Mouse (Mus musculus): ENCODE data around the gene Cdx2.

Gene Cdx2

DNA sequence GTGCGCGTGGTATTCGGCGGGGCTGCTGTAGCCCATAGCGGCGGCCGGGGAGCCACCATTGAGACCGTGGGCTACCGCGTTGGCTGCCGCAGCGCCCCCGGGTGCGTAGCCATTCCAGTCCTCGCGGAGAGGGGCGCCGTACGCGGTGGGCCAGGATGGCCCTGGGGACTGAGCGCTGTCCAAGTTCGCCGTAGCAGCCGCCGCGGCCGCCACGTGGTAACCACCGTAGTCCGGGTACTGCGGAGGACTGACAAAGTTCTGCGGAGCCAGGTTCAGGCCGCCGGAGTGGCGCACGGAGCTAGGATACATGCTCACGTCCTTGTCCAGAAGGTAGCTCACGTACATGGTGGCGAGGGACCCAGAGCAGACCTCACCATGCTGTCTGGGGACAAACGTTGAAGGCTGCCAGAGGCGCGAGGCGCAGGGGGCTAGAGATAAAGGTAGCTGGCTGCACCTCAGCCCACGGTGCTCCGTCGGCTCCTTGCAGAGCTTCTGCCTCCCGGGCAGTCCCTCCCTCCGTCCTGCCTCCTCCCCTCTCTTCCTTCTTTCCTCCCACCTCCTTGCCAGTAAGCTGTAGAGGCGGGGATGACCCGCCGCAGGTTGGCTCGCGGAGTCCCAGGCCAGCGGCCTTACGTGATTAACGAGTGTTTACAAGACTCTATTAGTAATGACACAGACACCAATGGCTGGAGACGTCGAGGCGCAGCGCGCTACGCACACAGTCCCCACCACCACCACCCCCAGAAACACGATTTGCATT lies at the start of gene Cdx2:
TSS of gene Cdx2 (minus strand) at position 633 of the 760 bp plus-strand sequence.
- WGBS: 1% methylated on average over 63 of the region's 63 CpGs

GRCm38 (mm10) chr5:147356260-147357055 lies 49.4 kb upstream of the Cdx2 start:
- WGBS: 89% methylated on average over 13 of the region's 13 CpGs

GRCm38 (mm10) chr5:147355788-147356187 lies 48.7 kb upstream of the Cdx2 start:
- 83% methylated on average over 3 of the region's 3 CpGs for WGBS

GRCm38 (mm10) chr5:147354985-147355384 lies 47.9 kb upstream of the Cdx2 start:
- WGBS: 83% methylated on average over 8 of the region's 8 CpGs

GRCm38 (mm10) chr5:147354161-147354780 lies 47.2 kb upstream of the Cdx2 start:
- 52% methylated on average over 17 of the region's 17 CpGs for WGBS

DNA sequence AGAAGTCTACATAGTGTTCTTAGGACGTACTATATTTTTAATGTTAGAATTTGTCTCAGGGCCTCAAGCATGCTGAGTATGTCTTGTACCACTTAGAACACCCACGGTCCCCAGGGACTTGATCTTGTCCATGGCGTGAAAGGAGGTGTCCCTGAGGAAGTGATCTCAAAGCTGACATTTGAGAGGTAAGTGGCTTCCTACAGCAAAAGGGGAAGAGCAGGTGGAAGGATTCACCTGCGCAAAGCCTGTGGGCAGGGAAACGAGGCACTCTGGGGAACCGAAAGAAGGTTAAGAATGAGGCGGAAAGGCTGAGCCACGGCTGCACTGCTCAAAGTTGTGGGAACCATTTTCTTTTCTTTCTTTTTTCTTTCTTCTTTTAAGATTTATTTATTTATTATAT lies 44.9 kb upstream of the Cdx2 start:
- WGBS: 92% methylated on average over 8 of the region's 8 CpGs

GRCm38 (mm10) chr5:147345981-147346380 lies 38.9 kb upstream of the Cdx2 start:
- WGBS: 76% methylated on average over 1 of the region's 1 CpGs

GRCm38 (mm10) chr5:147343904-147344303 lies 36.8 kb upstream of the Cdx2 start:
- 93% methylated on average over 10 of the region's 10 CpGs for WGBS

DNA sequence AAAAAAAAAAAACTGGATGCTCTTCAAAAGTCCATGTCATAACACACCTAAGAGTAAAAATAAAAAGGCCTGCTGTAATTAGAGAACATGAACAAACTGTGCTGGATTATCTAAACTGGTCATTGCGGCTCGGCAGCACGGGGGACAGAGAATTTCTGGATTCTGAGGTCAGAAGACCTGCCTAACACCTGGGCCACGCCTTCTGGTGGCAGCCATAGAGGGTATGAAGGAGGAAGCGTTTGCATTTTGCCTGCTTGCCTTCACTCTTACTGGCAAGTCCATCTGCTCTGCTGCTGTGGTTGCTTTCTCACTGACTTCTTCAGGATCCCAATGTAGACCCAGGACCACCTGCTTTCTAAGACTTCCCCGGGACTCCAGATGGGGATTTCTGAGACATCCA lies 35.8 kb upstream of the Cdx2 start:
- 92% methylated on average over 6 of the region's 6 CpGs for WGBS

DNA sequence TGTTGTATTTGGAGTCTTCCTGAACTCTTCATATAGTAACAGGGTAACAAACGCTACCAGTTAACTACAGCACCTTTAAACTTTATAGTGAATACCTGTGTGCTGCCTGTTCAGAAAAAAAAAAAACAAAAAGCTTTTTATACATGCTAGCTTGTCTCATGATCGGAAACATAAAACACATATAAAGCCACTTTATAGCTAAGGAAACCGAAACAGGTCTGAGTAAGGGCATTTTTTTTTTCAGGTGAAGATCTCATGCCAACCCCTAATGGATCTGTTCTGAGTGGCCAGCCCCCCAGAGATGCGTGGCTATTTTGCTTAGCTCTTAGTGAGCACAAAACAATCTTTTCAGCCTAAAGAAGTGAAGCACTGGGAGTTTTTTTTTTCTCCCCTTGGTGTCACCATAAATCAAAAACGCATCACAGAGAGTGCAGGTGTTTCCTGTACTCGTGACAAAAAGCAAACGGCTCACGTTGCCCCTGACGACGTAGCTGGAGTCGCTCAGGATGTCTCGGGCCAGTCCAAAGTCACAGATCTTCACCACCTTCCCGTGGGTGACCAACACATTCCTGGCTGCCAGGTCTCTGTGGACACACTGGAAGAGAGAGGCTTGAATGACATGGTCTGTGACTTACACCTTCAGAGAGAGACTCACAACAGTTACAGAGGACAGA lies 33.8 kb upstream of the Cdx2 start:
- WGBS: 77% methylated on average over 13 of the region's 13 CpGs

DNA sequence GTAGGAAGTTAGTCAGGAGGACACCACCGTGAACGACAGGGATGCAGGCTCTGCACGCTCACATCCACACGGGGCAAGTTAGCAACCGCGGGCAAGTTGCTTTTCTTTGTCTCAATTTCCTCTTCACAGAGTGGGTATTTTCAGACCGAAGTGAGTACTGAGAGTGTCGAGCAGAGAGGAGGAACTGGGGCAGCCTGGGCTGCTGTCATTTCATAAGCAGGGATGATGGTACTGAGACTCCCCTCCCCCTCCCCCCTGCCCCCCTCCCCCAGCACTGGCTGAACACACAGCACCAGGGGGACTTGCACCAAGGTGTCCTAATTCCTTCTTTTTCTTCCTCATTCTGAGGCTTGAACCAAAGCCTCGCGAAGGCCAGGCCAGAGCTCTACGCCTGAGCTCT lies 32.5 kb upstream of the Cdx2 start:
- WGBS: 79% methylated on average over 11 of the region's 11 CpGs

DNA sequence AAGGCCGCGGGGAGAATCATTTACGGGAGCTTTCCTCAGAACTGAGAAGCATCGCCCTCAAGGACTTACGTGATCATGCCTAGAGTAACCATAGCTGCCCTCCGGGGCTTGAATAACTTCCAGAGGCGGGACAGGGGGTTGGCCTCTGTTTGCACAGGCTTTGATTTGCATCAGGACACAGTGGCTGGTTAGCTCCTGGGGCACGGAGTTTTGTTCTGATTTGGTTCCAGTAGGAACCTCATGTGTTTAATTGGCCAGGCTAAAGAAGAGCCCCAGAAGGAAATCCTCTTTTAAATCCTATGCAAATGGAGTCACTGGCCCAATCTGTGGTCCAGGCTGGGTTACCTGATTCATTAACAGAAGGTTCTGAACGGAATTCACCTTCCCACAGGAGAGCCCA lies 31.9 kb upstream of the Cdx2 start:
- 73% methylated on average over 9 of the region's 9 CpGs for WGBS

DNA sequence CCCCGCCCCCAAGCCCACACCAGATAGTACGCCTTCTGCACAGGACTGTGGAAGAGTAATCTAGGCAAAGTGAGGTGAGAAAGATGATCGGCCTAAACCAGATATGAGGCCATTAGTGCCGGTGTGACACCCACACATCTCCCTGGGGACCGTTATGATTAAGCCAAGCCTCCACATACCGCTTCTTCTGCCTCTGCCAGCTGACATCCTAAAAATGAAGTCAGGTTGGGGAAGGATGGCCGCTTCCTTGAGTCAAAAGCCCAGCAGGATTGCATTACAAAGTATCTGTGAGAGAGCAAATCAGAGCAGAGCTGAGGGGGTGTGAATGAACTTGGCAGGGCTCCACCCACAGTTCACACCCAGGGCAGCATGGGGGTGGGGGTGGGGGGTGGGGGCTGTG lies 25.6 kb upstream of the Cdx2 start:
- WGBS: 47% methylated on average over 7 of the region's 7 CpGs

DNA sequence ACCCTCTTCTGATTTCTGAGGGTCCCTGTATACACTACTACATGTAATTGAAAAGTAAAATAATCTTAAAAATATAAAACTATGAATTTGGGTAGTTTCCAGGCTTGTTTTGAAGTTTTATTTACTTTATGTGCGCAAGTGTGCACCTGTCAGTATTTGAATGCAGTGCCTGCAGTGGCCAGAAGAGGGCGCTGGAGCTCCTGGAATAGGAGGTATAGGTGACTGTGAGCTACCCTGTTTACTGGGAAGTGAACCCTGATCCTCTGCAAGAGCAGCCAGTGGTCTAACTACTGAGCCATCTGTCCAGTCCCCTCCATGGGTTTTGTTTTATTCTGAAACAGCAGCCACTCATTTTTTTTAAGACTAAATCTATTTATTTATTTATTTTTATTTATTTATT lies 24.5 kb upstream of the Cdx2 start:
- WGBS: 46% methylated on average over 2 of the region's 2 CpGs

DNA sequence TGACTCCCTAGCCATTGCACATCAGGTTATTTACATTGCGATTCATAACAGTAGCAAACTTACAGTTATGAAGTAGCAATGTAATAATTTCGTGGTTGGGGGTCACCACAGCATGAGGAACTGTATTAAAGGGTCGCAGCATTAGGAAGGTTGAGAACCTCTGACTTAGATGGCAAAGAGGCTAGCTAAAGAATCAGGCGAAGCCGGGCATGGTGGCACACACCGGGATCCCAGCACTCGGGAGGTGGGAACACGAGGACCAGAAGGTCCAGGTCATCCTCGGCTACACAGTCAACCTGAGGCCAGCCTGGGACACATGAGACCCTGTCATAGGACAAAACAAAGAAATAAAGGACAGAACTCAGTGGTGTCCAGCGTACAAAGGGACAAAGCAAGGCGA lies 22.9 kb upstream of the Cdx2 start:
- WGBS: 88% methylated on average over 11 of the region's 11 CpGs

GRCm38 (mm10) chr5:147327636-147328035 lies 20.6 kb upstream of the Cdx2 start:
- WGBS: 86% methylated on average over 5 of the region's 5 CpGs

DNA sequence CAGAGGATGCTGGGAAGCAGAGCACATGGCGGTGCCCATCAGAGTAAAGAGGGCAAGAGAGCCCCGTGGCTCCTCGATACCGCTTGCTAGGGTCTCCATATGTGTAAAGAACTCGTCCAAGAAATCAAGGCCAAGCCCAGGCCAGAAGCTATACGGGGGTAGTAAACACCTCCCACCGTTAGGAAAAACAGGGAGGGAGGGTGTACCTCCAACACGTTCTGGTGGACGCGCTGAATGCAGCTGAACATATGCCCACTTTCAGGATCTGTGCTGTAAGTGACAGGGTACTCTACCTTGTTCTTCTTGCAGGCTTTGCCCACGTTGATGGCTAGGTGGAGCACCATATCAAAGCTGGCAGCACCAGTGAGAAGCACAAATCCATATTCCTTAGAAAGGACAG lies 18.9 kb upstream of the Cdx2 start:
- 71% methylated on average over 11 of the region's 11 CpGs for WGBS

DNA sequence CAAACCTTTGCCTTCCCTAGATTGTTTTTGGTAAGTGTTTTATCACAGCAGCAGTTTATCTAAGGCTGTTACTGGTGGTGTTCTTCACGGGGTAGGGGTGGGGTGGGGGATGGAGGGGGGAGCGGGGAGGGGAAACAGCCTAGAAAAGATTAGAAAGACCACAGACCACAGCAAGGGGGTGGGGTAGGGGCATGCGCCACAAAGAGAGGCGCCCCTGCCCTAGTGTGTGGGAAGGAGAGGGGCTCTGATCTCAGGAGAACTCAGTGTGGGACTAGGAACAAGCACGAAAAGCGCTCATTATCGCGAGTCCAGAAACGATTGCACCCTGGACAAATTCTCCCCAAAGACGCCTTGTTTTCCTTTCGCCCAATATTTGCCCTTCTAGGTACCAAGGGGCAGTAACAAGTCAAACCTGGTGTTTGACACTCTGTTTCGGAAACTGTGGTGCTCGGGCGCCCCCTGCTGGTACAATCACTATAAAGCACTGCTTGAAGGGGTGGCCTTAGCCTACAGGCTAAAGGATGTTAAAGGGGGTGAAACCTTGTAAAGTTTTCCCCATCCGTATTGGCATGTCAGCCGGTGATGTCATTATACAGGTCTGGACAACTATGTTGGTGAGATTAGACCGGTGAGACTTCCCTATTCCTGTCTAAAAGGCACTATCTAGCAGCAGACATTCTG lies 16.3 kb upstream of the Cdx2 start:
- WGBS: 23% methylated on average over 17 of the region's 17 CpGs

DNA sequence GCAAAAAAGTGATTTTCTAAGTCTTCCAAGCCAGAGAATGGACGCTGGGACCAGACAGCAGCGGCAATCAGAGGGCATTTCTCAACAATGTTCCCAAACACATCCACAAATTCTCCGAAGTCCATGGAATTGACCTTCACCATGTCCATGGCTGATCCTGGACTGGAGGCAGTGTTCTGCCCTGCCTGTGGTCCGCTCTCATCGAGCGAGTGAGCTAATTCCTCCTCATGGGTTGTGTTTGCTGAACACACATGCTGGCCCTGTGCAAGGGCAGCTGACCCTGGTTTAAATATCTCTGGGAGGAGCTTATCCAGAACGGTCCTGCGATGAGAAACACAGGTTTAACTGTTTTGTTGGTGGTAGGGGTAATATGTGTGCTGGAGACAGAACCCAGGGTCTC lies 15.1 kb upstream of the Cdx2 start, which contains the start of gene Urad:
TSS of gene Urad (minus strand) at position 258 of the 400 bp plus-strand sequence.
- 74% methylated on average over 8 of the region's 8 CpGs for WGBS

GRCm38 (mm10) chr5:147317991-147318390 lies 10.9 kb upstream of the Cdx2 start:
- 21% methylated on average over 7 of the region's 7 CpGs for WGBS

DNA sequence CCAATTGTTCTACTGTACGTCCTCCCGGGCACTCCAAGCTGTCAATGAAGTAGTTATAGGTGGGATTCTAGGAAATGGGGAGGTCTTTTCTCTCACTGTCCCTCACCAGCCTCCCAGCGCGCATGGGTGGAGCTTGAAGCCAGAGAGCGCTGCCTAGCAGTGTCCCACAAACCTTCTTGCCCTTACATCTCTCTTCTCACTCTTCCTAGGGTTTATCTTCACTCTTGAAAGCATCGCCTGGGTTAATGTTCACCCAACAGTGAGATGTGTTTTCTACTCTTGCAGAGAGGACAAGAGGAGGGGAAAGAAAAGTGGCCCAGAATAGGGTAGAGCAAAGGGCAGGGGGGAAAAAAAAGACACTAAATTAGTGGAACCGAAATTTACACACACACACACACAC lies 10.3 kb upstream of the Cdx2 start:
- WGBS: 7% methylated on average over 7 of the region's 7 CpGs
